Mouse (Mus musculus) stomach, embryonic 14.5 days (tissue): ENCODE measurements around the gene Dqx1. TPM values are rescaled to one million over a fixed set of nuclear protein-coding genes. Genes with fewer than 3 reads are reported as not detected.
A peak's percentile ranks its signal among the peaks of the same experiment; 100 is the strongest.

Source experiments
- ATAC-seq: fragments of 200-750 bp; cut with Nextera tagmentation; 2 replicates; pipeline ENCODE4 v1.8.0; 2017; ENCODE audit warnings: low read depth, moderate TSS enrichment; ENCODE audit not compliant: insufficient number of reproducible peaks, insufficient read depth, low FRiP score
- H3K27ac ChIP-seq: fragments of 300-500 bp; sonication (generic); 2 replicates; pipeline ENCODE4 v1.5.1; 2014; ENCODE audit warnings: mild to moderate bottlenecking, low read length, moderate library complexity, mixed read lengths
- H3K27me3 ChIP-seq: fragments of 300-500 bp; sonication (generic); 2 replicates; pipeline ENCODE4 v1.6.1; 2014; ENCODE audit warnings: low read length, control low read depth, mixed read lengths; ENCODE audit not compliant: control insufficient read depth, insufficient read depth
- H3K36me3 ChIP-seq: fragments of 300-500 bp; sonication (generic); 2 replicates; pipeline ENCODE4 v1.6.1; 2014; ENCODE audit warnings: mild to moderate bottlenecking, control low read depth, low read length, moderate library complexity, mixed read lengths; ENCODE audit not compliant: control insufficient read depth, insufficient read depth
- H3K4me1 ChIP-seq: fragments of 300-500 bp; sonication (generic); 2 replicates; pipeline ENCODE4 v1.6.1; 2014; ENCODE audit warnings: low read length, control low read depth, mixed read lengths; ENCODE audit not compliant: control insufficient read depth, insufficient read depth
- H3K4me2 ChIP-seq: fragments of 300-500 bp; sonication (generic); replicated peaks from 2 replicates; pipeline ENCODE4 v1.6.1; 2014; ENCODE audit warnings: low read depth, low read length, control low read depth
- H3K4me3 ChIP-seq: fragments of 300-500 bp; sonication (generic); 2 replicates; pipeline ENCODE4 v1.5.1; 2014; ENCODE audit warnings: low read depth, low read length, control low read depth
- H3K9ac ChIP-seq: fragments of 300-500 bp; sonication (generic); replicated peaks from 2 replicates; pipeline ENCODE4 v1.6.1; 2014; ENCODE audit warnings: low read depth, mild to moderate bottlenecking, control low read depth, low read length, moderate library complexity, mixed read lengths
- H3K9me3 ChIP-seq: fragments of 300-500 bp; sonication (generic); 2 replicates; pipeline ENCODE4 v1.6.1; 2016; ENCODE audit warnings: low read depth, low read length, control low read depth; ENCODE audit not compliant: control insufficient read depth
- WGBS: fragments of 180-500 bp; shearing (Covaris S2); extraction: QIAGEN DNeasy Blood & Tissue Kit; methylation state at CpG from one replicate; pipeline ENCODE4 v1.1.7; 2014; 5-methylcytosine and 5-hydroxymethylcytosine counted together
- microRNA counts: library from miRNA; unstranded; fragments of <30 nt; microRNA quantifications from one replicate; lab custom pipeline; 2016
- microRNA-seq: library from miRNA; unstranded; fragments of <30 nt; microRNA quantifications from one replicate; pipeline ENCODE4, GENCODE M21; 2016
- polyA plus RNA-seq: library from polyadenylated mRNA; unstranded; fragments of >200 nt; fragmentation: Nextera tagmentation; extraction: Ambion mirVana; gene quantifications from 2 replicates; pipeline ENCODE4 v1.2.1, GENCODE M21; 2014

Dqx1 gene
- polyA plus RNA-seq, 1 experiment from 2014 or later = 4.2 TPM

DNA sequence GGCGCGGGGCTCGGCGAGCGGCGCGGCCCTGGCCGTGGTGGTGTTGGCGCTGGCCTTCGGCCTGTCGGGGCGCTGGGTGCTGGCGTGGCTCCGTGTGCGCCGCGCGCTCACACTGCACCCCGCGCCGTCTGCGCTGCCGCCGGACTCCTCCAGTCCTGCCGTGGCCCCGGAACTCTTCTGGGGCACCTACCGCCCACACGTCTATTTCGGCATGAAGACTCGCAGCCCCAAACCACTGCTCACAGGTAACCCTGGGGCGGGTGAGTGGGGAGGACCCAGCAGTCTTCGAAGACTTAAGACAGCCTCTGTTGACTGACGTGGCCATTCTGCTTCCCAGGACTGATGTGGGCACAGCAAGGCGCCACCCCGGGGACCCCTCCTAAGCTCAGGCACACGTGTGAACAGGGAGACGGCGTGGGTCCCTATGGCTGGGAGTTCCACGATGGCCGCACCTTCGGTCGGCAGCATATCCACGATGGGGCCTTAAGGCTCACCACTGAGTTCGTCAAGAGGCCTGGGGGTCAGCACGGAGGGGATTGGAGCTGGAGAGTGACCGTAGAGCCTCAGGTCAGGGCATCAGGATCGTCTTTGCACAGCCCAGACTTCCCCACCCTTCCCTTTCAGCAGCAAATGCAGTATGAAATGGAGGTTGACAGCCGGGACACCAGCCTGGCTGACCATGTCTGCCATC lies 58.2 kb downstream of the Dqx1 start:
- Histone ChIP-seq H3K4me1 (peaks cover 25% of the 10 kb centered on the region), H3K27me3 (no peaks in the 10 kb centered on the region), H3K27ac (peak overlapping the region; percentile 77), H3K4me3 (peak overlapping the region; percentile 65), H3K9ac (peak overlapping the region; percentile 71), H3K4me2 (peak overlapping the region; percentile 94), H3K36me3 (peaks cover 25% of the 10 kb centered on the region), H3K9me3 (no peaks in the 10 kb centered on the region)
- ATAC-seq = peak; percentile 18; the same call in 1 of the 2 replicates
- 2% methylated on average over 46 of the region's 48 CpGs for WGBS

GRCm38 (mm10) chr6:83116373-83117164 lies 58.9 kb downstream of the Dqx1 start:
- H3K27me3 ChIP-seq = no peaks in the 10 kb centered on the region
- 71% methylated on average over 11 of the region's 11 CpGs for WGBS
- H3K36me3 ChIP-seq = peaks cover 25% of the 10 kb centered on the region
- no peak overlapping the region for H3K27ac ChIP-seq
- peaks cover 25% of the 10 kb centered on the region for H3K4me1 ChIP-seq
- ATAC-seq = no peak
- no peaks in the 10 kb centered on the region for H3K9me3 ChIP-seq
- H3K9ac ChIP-seq = peak overlapping the region; percentile 71; the same call in 1 of the 2 replicates
- peak overlapping the region; percentile 65 for H3K4me3 ChIP-seq
- peak overlapping the region; percentile 94 for H3K4me2 ChIP-seq

MicroRNA genes within 50 kb of the gene (microRNA counts, 519-probe panel; counts per million panel counts)
- microRNA mmu-miR-3470a+mmu-miR-3470b (lab: Ali Mortazavi, UCI) = not detected

Small RNAs within 50 kb of the gene (microRNA-seq; reads per million reads assigned to microRNA genes)
- gene Mir3470a (not detected), gene Mir7040 (not detected)

Other genes with a start within 250 kb of the Dqx1 start
- 1.8 and 1.9 TPM in 2 replicates for gene Sema4f, start 118.1 kb upstream of the Dqx1 start, polyA plus RNA-seq
- gene M1ap, start 110.9 kb upstream of the Dqx1 start, polyA plus RNA-seq = 0.35 and 0.87 TPM in 2 replicates
- gene Dok1, start 24.4 kb upstream of the Dqx1 start, polyA plus RNA-seq = 8.5 and 9.7 TPM in 2 replicates
- 15.6 and 16.2 TPM in 2 replicates for gene Loxl3, start 23.7 kb upstream of the Dqx1 start, polyA plus RNA-seq
- gene Aup1, start 3.3 kb upstream of the Dqx1 start, polyA plus RNA-seq = 135 and 154 TPM in 2 replicates
- gene Htra2, start 2.6 kb upstream of the Dqx1 start, polyA plus RNA-seq = 40.3 and 41.0 TPM in 2 replicates
- 8.4 and 9.2 TPM in 2 replicates for gene Tlx2, start 12.4 kb downstream of the Dqx1 start, polyA plus RNA-seq
- gene Pcgf1, start 20.0 kb downstream of the Dqx1 start, polyA plus RNA-seq = 33.0 and 38.8 TPM in 2 replicates
- 1.2 and 1.8 TPM in 2 replicates for gene Lbx2, start 28.5 kb downstream of the Dqx1 start, polyA plus RNA-seq
- gene Ccdc142, start 43.8 kb downstream of the Dqx1 start, polyA plus RNA-seq = 2.0 and 3.5 TPM in 2 replicates
- 1.7 and 2.0 TPM in 2 replicates for gene Gm42688, start 43.8 kb downstream of the Dqx1 start, polyA plus RNA-seq
- gene Mrpl53, start 51.2 kb downstream of the Dqx1 start, polyA plus RNA-seq = 114 and 129 TPM in 2 replicates
- 24.4 and 31.2 TPM in 2 replicates for gene Mogs, start 57.7 kb downstream of the Dqx1 start, polyA plus RNA-seq
- 91.3 and 99.6 TPM in 2 replicates for gene Wbp1, start 63.7 kb downstream of the Dqx1 start, polyA plus RNA-seq
- gene Ino80b, start 67.6 kb downstream of the Dqx1 start, polyA plus RNA-seq = 13.6 and 16.5 TPM in 2 replicates
- 18.8 and 19.2 TPM in 2 replicates for gene Rtkn, start 77.6 kb downstream of the Dqx1 start, polyA plus RNA-seq
- gene Wdr54, start 98.6 kb downstream of the Dqx1 start, polyA plus RNA-seq = 5.3 and 5.8 TPM in 2 replicates
- gene 1700003E16Rik, start 98.6 kb downstream of the Dqx1 start, polyA plus RNA-seq = 0.77 and 1.2 TPM in 2 replicates
- 70.4 and 73.9 TPM in 2 replicates for gene Dctn1, start 108.1 kb downstream of the Dqx1 start, polyA plus RNA-seq
- gene Slc4a5, start 162.0 kb downstream of the Dqx1 start, polyA plus RNA-seq = 0.34 and 0.38 TPM in 2 replicates